Mouse (Mus musculus) E14TG2a.4 (cell line): ENCODE results near the gene Mlkl.
A peak's percentile ranks its signal among the peaks of the same experiment; 100 is the strongest.

Source experiments
- H3K27me3 ChIP-seq: 2 replicates; pipeline ENCODE4 v1.6.1; 2014; ENCODE audit warnings: low read length, control low read depth; ENCODE audit not compliant: insufficient read depth
- H3K36me3 ChIP-seq: 2 replicates; pipeline ENCODE4 v1.6.1; 2014; ENCODE audit warnings: low read length, control low read depth; ENCODE audit not compliant: insufficient read depth
- H3K4me1 ChIP-seq: replicated peaks from 2 replicates; pipeline ENCODE4 v1.6.1; 2014; ENCODE audit warnings: low read depth, low read length, control low read depth
- H3K4me3 ChIP-seq: replicated peaks from 2 replicates; pipeline ENCODE4 v1.5.1; 2014; ENCODE audit warnings: mild to moderate bottlenecking, low read length
- H3K9me3 ChIP-seq: 2 replicates; pipeline ENCODE4 v1.6.1; 2014; ENCODE audit warnings: low read length, control low read depth
- CTCF ChIP-seq: conservative IDR thresholded peaks from 2 replicates; pipeline ENCODE4 v1.5.1; 2014; ENCODE audit warnings: low read length
- NANOG ChIP-seq: IDR thresholded peaks from 2 replicates; pipeline ENCODE4 v1.6.1; 2014; ENCODE audit warnings: borderline replicate concordance, low read length, mixed read lengths
- POU5F1 ChIP-seq: IDR thresholded peaks from 2 replicates; pipeline ENCODE4 v1.6.1; 2014; ENCODE audit warnings: low read length, borderline replicate concordance

The Mlkl gene

GRCm38 (mm10) chr8:111300597-111301546, 37.1 kb downstream of the Mlkl start:
- TF ChIP-seq POU5F1 = no peak
- TF ChIP-seq CTCF = peak; percentile 87
- Histone ChIP-seq H3K9me3 (no peaks in the 10 kb centered on the region), H3K27me3 (no peaks in the 10 kb centered on the region), H3K4me1 (peaks cover 58% of the 10 kb centered on the region), H3K4me3 (peak overlapping the region; percentile 80), H3K36me3 (peaks cover 17% of the 10 kb centered on the region)

- no peak for TF ChIP-seq CTCF
- no peak for TF ChIP-seq NANOG
- TF ChIP-seq POU5F1 = no peak
- peaks cover 25% of the 10 kb centered on the region for H3K36me3 ChIP-seq
- no peaks in the 10 kb centered on the region for H3K9me3 ChIP-seq
- peak within 1 kb of the TSS; percentile 95 for H3K4me3 ChIP-seq
- no peaks in the 10 kb centered on the region for H3K27me3 ChIP-seq
- H3K4me1 ChIP-seq = peaks cover 59% of the 10 kb centered on the region
Measured at GRCm38 (mm10) chr8:111299821-111300568, 38.0 kb downstream of the Mlkl start, which contains the start of gene Rfwd3. TSS of gene Rfwd3 (minus strand) at chr8:111300222.

- H3K36me3 ChIP-seq = peaks cover 31% of the 10 kb centered on the region
- H3K9me3 ChIP-seq = no peaks in the 10 kb centered on the region
- H3K4me3 ChIP-seq = peak overlapping the region; percentile 95
- TF ChIP-seq POU5F1 = no peak
- no peak for TF ChIP-seq CTCF
- TF ChIP-seq NANOG = no peak
- H3K4me1 ChIP-seq = peaks cover 57% of the 10 kb centered on the region
- no peaks in the 10 kb centered on the region for H3K27me3 ChIP-seq
Measured at GRCm38 (mm10) chr8:111299363-111299820, 38.6 kb downstream of the Mlkl start.

- Histone ChIP-seq H3K9me3 (no peaks in the 10 kb centered on the region), H3K27me3 (no peaks in the 10 kb centered on the region), H3K36me3 (peaks cover 45% of the 10 kb centered on the region)
Measured at GRCm38 (mm10) chr8:111298011-111298410, 40.0 kb downstream of the Mlkl start.

GRCm38 (mm10) chr8:111291733-111292132, 46.2 kb downstream of the Mlkl start:
- peaks cover 42% of the 10 kb centered on the region for H3K4me1 ChIP-seq
- H3K27me3 ChIP-seq = no peaks in the 10 kb centered on the region
- H3K4me3 ChIP-seq = no peak overlapping the region
- no peaks in the 10 kb centered on the region for H3K9me3 ChIP-seq
- peaks cover 96% of the 10 kb centered on the region for H3K36me3 ChIP-seq
- TF ChIP-seq POU5F1 (no peak), NANOG (no peak), CTCF (no peak)

More at GRCm38 (mm10) chr8:111298011-111298410, 40.0 kb downstream of the Mlkl start:
- no peak for TF ChIP-seq CTCF
- TF ChIP-seq POU5F1 = no peak
- TF ChIP-seq NANOG = no peak
- Histone ChIP-seq H3K4me1 (peaks cover 46% of the 10 kb centered on the region), H3K4me3 (0 out of 2 replicates have a peak overlapping the region, but pooled peaks have one; percentile 95)

- TF ChIP-seq NANOG (no peak), POU5F1 (no peak), CTCF (no peak)
- H3K27me3 ChIP-seq = no peaks in the 10 kb centered on the region
- peaks cover 38% of the 10 kb centered on the region for H3K4me1 ChIP-seq
- H3K9me3 ChIP-seq = no peaks in the 10 kb centered on the region
- H3K36me3 ChIP-seq = peaks cover 97% of the 10 kb centered on the region
- no peak overlapping the region for H3K4me3 ChIP-seq
Measured at GRCm38 (mm10) chr8:111290586-111290985, 47.4 kb downstream of the Mlkl start.

GRCm38 (mm10) chr8:111285603-111286002, 52.4 kb downstream of the Mlkl start:
- Histone ChIP-seq H3K36me3 (peaks cover 96% of the 10 kb centered on the region), H3K27me3 (no peaks in the 10 kb centered on the region), H3K4me3 (no peak overlapping the region), H3K4me1 (peaks cover 40% of the 10 kb centered on the region), H3K9me3 (no peaks in the 10 kb centered on the region)
- TF ChIP-seq NANOG = no peak
- no peak for TF ChIP-seq POU5F1
- no peak for TF ChIP-seq CTCF

GRCm38 (mm10) chr8:111282093-111282492, 55.9 kb downstream of the Mlkl start:
- Histone ChIP-seq H3K4me3 (no peak overlapping the region), H3K27me3 (no peaks in the 10 kb centered on the region), H3K36me3 (peaks cover 96% of the 10 kb centered on the region), H3K4me1 (peaks cover 32% of the 10 kb centered on the region), H3K9me3 (no peaks in the 10 kb centered on the region)
- TF ChIP-seq POU5F1 (no peak), NANOG (no peak), CTCF (no peak)
